Comparison of ENCODE assay signal across 9 mouse cellular contexts in genomic region chr2:93469118-93469517, GRCm38 (mm10). TPM values are rescaled to one million over a fixed set of nuclear protein-coding genes. Genes with fewer than 3 reads are reported as not detected.
DNase-seq lines count a peak whose midpoint lies in the region; ATAC-seq and TF ChIP-seq lines count a peak whose summit lies in the region.
"Had no signal": no experiment of that assay in that cellular context is flagged by ENCODE, and none has a peak within 500 bp of the region (broad histone marks: within the 10 kb centered on the region; RNA-seq: fewer than 3 reads in every experiment).

No protein-coding gene starts in this region.

- TF ChIP-seq CTCF in intestine, postnatal 0 days (IDR thresholded peaks at IDR 0.05; ENCODE audit: low read depth): peak; percentile 79

- H3K27me3 ChIP-seq in intestine, postnatal 0 days (replicated peaks; ENCODE audit: control insufficient read depth, insufficient read depth, low read length): no peaks in the 10 kb centered on the region
- no peaks in the 10 kb centered on the region for H3K27me3 ChIP-seq in intestine, embryonic 16.5 days (replicated peaks; ENCODE audit: control insufficient read depth, insufficient read depth, low read length)

- H3K4me3 ChIP-seq in intestine, postnatal 0 days (ENCODE audit: low read depth, low read length): no peak overlapping the region
- no peak overlapping the region for H3K4me3 ChIP-seq in intestine, embryonic 16.5 days (ENCODE audit: low read length)
- H3K4me3 ChIP-seq: neural tube, embryonic 13.5 days had no signal

- no peak overlapping the region for H3K27ac ChIP-seq in intestine, postnatal 0 days (ENCODE audit: low read depth, low read length)
- H3K27ac ChIP-seq in intestine, embryonic 16.5 days (ENCODE audit: low read length): no peak overlapping the region
- H3K27ac ChIP-seq: neural tube, embryonic 13.5 days had no signal

- intact Hi-C loops in left cerebral cortex, postnatal 36 days (cut with DNase I): no loop called here

- 22% methylated on average over 7 of the region's 7 CpGs for WGBS in intestine, postnatal 0 days
- 14% methylated on average over 7 of the region's 7 CpGs for WGBS in intestine, embryonic 16.5 days

- no peak for ATAC-seq in intestine, postnatal 0 days
- no peak for ATAC-seq in intestine, embryonic 16.5 days

- H3K9me3 ChIP-seq in intestine, postnatal 0 days (ENCODE audit: control insufficient read depth): no peaks in the 10 kb centered on the region
- no peaks in the 10 kb centered on the region for H3K9me3 ChIP-seq in intestine, embryonic 16.5 days (ENCODE audit: control insufficient read depth, low read length)
- H3K9me3 ChIP-seq: neural tube, embryonic 13.5 days had no signal

- H3K4me2 ChIP-seq in intestine, postnatal 0 days (replicated peaks; ENCODE audit: low read depth): no peak overlapping the region
- no peak overlapping the region for H3K4me2 ChIP-seq in intestine, embryonic 16.5 days (ENCODE audit: low read depth, low read length)

- peak; percentile 39 for DNase-seq in urinary bladder, postnatal 25 days (ENCODE audit: low spot score)
- no peak for DNase-seq in urinary bladder, postnatal 4 days (ENCODE audit: low spot score in 2 of 2)
- DNase-seq in kidney, postnatal 10 days: peak; percentile 73
- DNase-seq in spleen, postnatal 14 days (ENCODE audit: low spot score in 2 of 2): peak; percentile 52 to 54
- no peak for DNase-seq in left cerebral cortex, postnatal 36 days (ENCODE audit: low spot score in 2 of 2)
- no peak for DNase-seq in gastrocnemius, postnatal 10 days

- no peak overlapping the region for H3K9ac ChIP-seq in intestine, postnatal 0 days (ENCODE audit: low read depth, low read length)
- H3K9ac ChIP-seq in intestine, embryonic 16.5 days (ENCODE audit: low read depth, low read length): no peak overlapping the region

- H3K4me1 ChIP-seq in intestine, postnatal 0 days (replicated peaks; ENCODE audit: control insufficient read depth, insufficient read depth, low read length): 0 out of 2 replicates have a peak, but pooled peaks cover 10% of the 10 kb centered on the region
- H3K4me1 ChIP-seq in intestine, embryonic 16.5 days (ENCODE audit: control insufficient read depth, insufficient read depth, low read length): peaks cover 13% of the 10 kb centered on the region

- no peaks in the 10 kb centered on the region for H3K36me3 ChIP-seq in intestine, postnatal 0 days (ENCODE audit: control insufficient read depth, insufficient read depth)
- H3K36me3 ChIP-seq in intestine, embryonic 16.5 days (ENCODE audit: control insufficient read depth, insufficient read depth, low read length): no peaks in the 10 kb centered on the region
- H3K36me3 ChIP-seq: neural tube, embryonic 13.5 days had no signal

RNA-seq across cellular contexts. Expression of gene Cd82, which starts 6.2 kb away (rescaled TPM):
- 184 and 199 TPM in 2 replicates for polyA plus RNA-seq in intestine, postnatal 0 days (2015; fragmentation: Nextera tagmentation; extraction: Ambion mirVana)
- 171 and 180 TPM in 2 replicates for polyA plus RNA-seq in intestine, embryonic 16.5 days (2015; fragmentation: Nextera tagmentation; extraction: Ambion mirVana)
- total RNA-seq in left cerebral cortex, postnatal 36 days (2021): 10 to 100 TPM; 16.7 to 19.4 TPM
- 10 to 100 TPM; 36.7 to 43.8 TPM for total RNA-seq in gastrocnemius, postnatal 10 days (2021)

Comparison
In these comparisons a context has a peak if more than half of its experiments do, and no peak if none do; other contexts are left out.
1. DNase-seq: peak in urinary bladder, postnatal 25 days (single experiment), kidney, postnatal 10 days (single experiment) and spleen, postnatal 14 days (2 of 2); none in urinary bladder, postnatal 4 days (0 of 2), left cerebral cortex, postnatal 36 days (0 of 2) and gastrocnemius, postnatal 10 days (single experiment).